Mouse (Mus musculus) cortical plate, adult 2 months (tissue): Measurements from ENCODE around the gene Pank1.

Experiments
- CTCF ChIP-seq: fragments of 200-500 bp; IDR thresholded peaks from 2 replicates; pipeline ENCODE4 v1.5.1; 2011; ENCODE audit warnings: mild to moderate bottlenecking, control low read depth, low read length; ENCODE audit not compliant: insufficient read depth; ENCODE audit errors: extremely low read depth
- POLR2A ChIP-seq: fragments of 200-500 bp; IDR thresholded peaks from 2 replicates; pipeline ENCODE4 v1.6.1; 2011; ENCODE audit warnings: mild to moderate bottlenecking, low read length, control low read depth; ENCODE audit not compliant: insufficient read depth; ENCODE audit errors: extremely low read depth

DNA sequence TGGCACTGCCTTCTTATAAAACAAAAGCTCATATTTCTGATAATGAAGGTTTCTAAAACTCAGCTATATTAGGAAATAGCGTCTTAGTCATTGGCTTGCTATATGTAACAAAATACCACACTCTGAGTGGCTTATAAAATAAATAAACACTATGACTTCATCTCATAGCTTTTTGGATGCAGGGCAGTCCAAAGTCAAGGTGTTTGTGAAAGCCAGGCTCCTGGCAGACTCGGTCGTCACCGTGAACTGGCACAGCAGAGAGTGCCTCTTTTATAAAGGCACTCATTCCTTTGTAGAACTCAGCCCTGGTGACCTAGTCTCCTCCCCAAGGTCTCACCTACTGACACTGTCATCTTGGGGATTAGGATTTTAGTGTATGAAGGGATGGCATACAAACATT is 66.5 kb downstream of the Pank1 start:
- TF ChIP-seq CTCF (no peak), POLR2A (no peak)
